Comparison of ENCODE assay signal across 14 mouse cellular contexts in the genomic region with DNA sequence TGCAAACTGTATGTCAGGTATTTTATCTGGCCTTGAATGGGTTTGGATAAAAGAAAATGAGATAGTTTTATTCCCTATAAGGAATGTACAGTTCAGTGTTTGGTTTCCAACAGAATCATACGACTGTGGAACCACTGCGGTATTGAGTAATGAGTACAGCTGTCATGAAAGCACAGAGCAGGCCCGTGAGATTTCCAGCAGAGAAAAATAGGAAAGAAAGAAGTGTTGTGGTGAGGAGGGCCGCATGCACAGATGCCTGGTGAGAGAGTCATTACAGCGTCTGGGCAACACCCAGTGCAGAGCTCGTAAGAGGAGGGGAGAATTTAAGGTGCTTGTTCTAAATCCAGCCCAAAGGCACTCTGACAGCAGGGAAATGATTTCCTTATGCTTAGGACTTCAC.
DNase-seq lines count a peak whose midpoint lies in the region; ATAC-seq and TF ChIP-seq lines count a peak whose summit lies in the region.
"Had no signal": no experiment of that assay in that cellular context is flagged by ENCODE, and none has a peak within 500 bp of the region (broad histone marks: within the 10 kb centered on the region; RNA-seq: fewer than 3 reads in every experiment).

No protein-coding gene starts in this region.

- 67% methylated on average over 6 of the region's 6 CpGs for WGBS in forebrain, embryonic 16.5 days
- 65% methylated on average over 6 of the region's 6 CpGs for WGBS in forebrain, embryonic 15.5 days
- 73% methylated on average over 6 of the region's 6 CpGs for WGBS in hindbrain, embryonic 13.5 days
- 74% methylated on average over 6 of the region's 6 CpGs for WGBS in hindbrain, embryonic 14.5 days
- 79% methylated on average over 6 of the region's 6 CpGs for WGBS in heart, embryonic 12.5 days

- no peak overlapping the region for H3ac ChIP-seq in C2C12 (ENCODE audit: control insufficient read depth, insufficient read length, low read depth)

- H3K4me1 ChIP-seq in forebrain, embryonic 16.5 days (replicated peaks; ENCODE audit: control insufficient read depth, insufficient read depth, low read length), result peaks cover 11% of the 10 kb centered on the region
- peaks cover 11% of the 10 kb centered on the region for H3K4me1 ChIP-seq in forebrain, embryonic 15.5 days
- H3K4me1 ChIP-seq in hindbrain, embryonic 13.5 days (replicated peaks), result 0 out of 2 replicates have a peak, but pooled peaks cover 3% of the 10 kb centered on the region
- H3K4me1 ChIP-seq in hindbrain, embryonic 14.5 days (replicated peaks; ENCODE audit: control insufficient read depth, insufficient read depth, low read length), result no peaks in the 10 kb centered on the region
- peaks cover 2% of the 10 kb centered on the region; the same call in 1 of the 2 replicates for H3K4me1 ChIP-seq in heart, embryonic 12.5 days (replicated peaks)
- H3K4me1 ChIP-seq: hindbrain, embryonic 12.5 days; intestine, embryonic 15.5 days had no signal

- ATAC-seq in forebrain, embryonic 16.5 days, result 0 out of 2 replicates have a peak, but pooled peaks have one; percentile 18
- no peak for ATAC-seq in forebrain, embryonic 15.5 days (replicated peaks)
- ATAC-seq in hindbrain, embryonic 13.5 days (ENCODE audit: low FRiP score), result no peak
- no peak for ATAC-seq in hindbrain, embryonic 14.5 days (ENCODE audit: low FRiP score)
- ATAC-seq in heart, embryonic 12.5 days (ENCODE audit: insufficient number of reproducible peaks, low FRiP score), result no peak

- no peak for TF ChIP-seq CTCF in C2C12 (IDR thresholded peaks at IDR 0.05; ENCODE audit: control insufficient read depth, insufficient read depth, insufficient read length)

- H3K79me3 ChIP-seq in C2C12 (ENCODE audit: low read depth), result no peaks in the 10 kb centered on the region

- H3K27ac ChIP-seq in forebrain, embryonic 16.5 days (ENCODE audit: low read length), result no peak overlapping the region
- H3K27ac ChIP-seq in forebrain, embryonic 15.5 days (replicated peaks), result no peak overlapping the region
- no peak overlapping the region for H3K27ac ChIP-seq in hindbrain, embryonic 13.5 days
- no peak overlapping the region for H3K27ac ChIP-seq in hindbrain, embryonic 14.5 days
- no peak overlapping the region for H3K27ac ChIP-seq in heart, embryonic 12.5 days (ENCODE audit: poor library complexity, severe bottlenecking)
- H3K27ac ChIP-seq: embryonic facial prominence, embryonic 13.5 days; forebrain, embryonic 10.5 days; hindbrain, embryonic 12.5 days; intestine, embryonic 15.5 days had no signal

- no peaks in the 10 kb centered on the region for H3K27me3 ChIP-seq in forebrain, embryonic 16.5 days (replicated peaks; ENCODE audit: control insufficient read depth, insufficient read depth, low read length)
- no peaks in the 10 kb centered on the region for H3K27me3 ChIP-seq in forebrain, embryonic 15.5 days
- no peaks in the 10 kb centered on the region for H3K27me3 ChIP-seq in hindbrain, embryonic 13.5 days
- no peaks in the 10 kb centered on the region for H3K27me3 ChIP-seq in hindbrain, embryonic 14.5 days (ENCODE audit: control insufficient read depth, insufficient read depth, low read length)
- no peaks in the 10 kb centered on the region for H3K27me3 ChIP-seq in C2C12 (ENCODE audit: control insufficient read depth, insufficient read depth, insufficient read length)
- no peaks in the 10 kb centered on the region for H3K27me3 ChIP-seq in heart, embryonic 12.5 days (replicated peaks)
- H3K27me3 ChIP-seq: CH12.LX; embryonic facial prominence, embryonic 13.5 days; heart, embryonic 13.5 days; hindbrain, embryonic 12.5 days; intestine, embryonic 15.5 days had no signal

- peaks cover 12% of the 10 kb centered on the region; the same call in 1 of the 2 replicates for H3K36me3 ChIP-seq in forebrain, embryonic 16.5 days (ENCODE audit: control insufficient read depth, insufficient read depth)
- H3K36me3 ChIP-seq in forebrain, embryonic 15.5 days, result peaks cover 14% of the 10 kb centered on the region
- H3K36me3 ChIP-seq in hindbrain, embryonic 13.5 days, result peaks cover 45% of the 10 kb centered on the region
- H3K36me3 ChIP-seq in hindbrain, embryonic 14.5 days (replicated peaks; ENCODE audit: control insufficient read depth, insufficient read depth), result peaks cover 54% of the 10 kb centered on the region
- peaks cover 9% of the 10 kb centered on the region for H3K36me3 ChIP-seq in C2C12 (ENCODE audit: control insufficient read depth, insufficient read depth)
- H3K36me3 ChIP-seq in heart, embryonic 12.5 days, result peaks cover 59% of the 10 kb centered on the region
- H3K36me3 ChIP-seq: intestine, embryonic 15.5 days had no signal

- no peak overlapping the region for H3K4me3 ChIP-seq in forebrain, embryonic 16.5 days (replicated peaks; ENCODE audit: low read length)
- no peak overlapping the region for H3K4me3 ChIP-seq in forebrain, embryonic 15.5 days
- H3K4me3 ChIP-seq in hindbrain, embryonic 13.5 days, result no peak overlapping the region
- no peak overlapping the region for H3K4me3 ChIP-seq in hindbrain, embryonic 14.5 days (replicated peaks; ENCODE audit: low read length)
- no peak overlapping the region for H3K4me3 ChIP-seq in C2C12 (ENCODE audit: insufficient read depth, poor library complexity, severe bottlenecking)
- H3K4me3 ChIP-seq in heart, embryonic 12.5 days, result no peak overlapping the region
- H3K4me3 ChIP-seq: embryonic facial prominence, embryonic 13.5 days; forebrain, embryonic 10.5 days; heart, embryonic 13.5 days; hindbrain, embryonic 12.5 days; intestine, embryonic 15.5 days had no signal

- DNase-seq in hindbrain, embryonic 14.5 days (ENCODE audit: low spot score), result no peak
- peak; percentile 20 for DNase-seq in brain, adult 2 months (ENCODE audit: low read depth, low spot score)
- DNase-seq in ovary, postnatal 10 days (ENCODE audit: low spot score), result no peak

- H3K4me2 ChIP-seq in forebrain, embryonic 16.5 days (ENCODE audit: low read length), result no peak overlapping the region
- H3K4me2 ChIP-seq in forebrain, embryonic 15.5 days (replicated peaks), result no peak overlapping the region
- no peak overlapping the region for H3K4me2 ChIP-seq in hindbrain, embryonic 13.5 days
- H3K4me2 ChIP-seq in hindbrain, embryonic 14.5 days (replicated peaks), result no peak overlapping the region
- no peak overlapping the region for H3K4me2 ChIP-seq in heart, embryonic 12.5 days
- H3K4me2 ChIP-seq: embryonic facial prominence, embryonic 13.5 days; heart, embryonic 13.5 days; hindbrain, embryonic 12.5 days; intestine, embryonic 15.5 days had no signal

- H3K9ac ChIP-seq in forebrain, embryonic 16.5 days (replicated peaks; ENCODE audit: low read depth, low read length), result no peak overlapping the region
- no peak overlapping the region for H3K9ac ChIP-seq in forebrain, embryonic 15.5 days (replicated peaks)
- 0 out of 2 replicates have a peak overlapping the region, but pooled peaks have one; percentile 35 for H3K9ac ChIP-seq in hindbrain, embryonic 13.5 days
- no peak overlapping the region for H3K9ac ChIP-seq in hindbrain, embryonic 14.5 days
- H3K9ac ChIP-seq in heart, embryonic 12.5 days, result no peak overlapping the region
- H3K9ac ChIP-seq: embryonic facial prominence, embryonic 13.5 days; heart, embryonic 13.5 days; hindbrain, embryonic 12.5 days; intestine, embryonic 15.5 days had no signal

- H3K9me3 ChIP-seq in forebrain, embryonic 16.5 days (ENCODE audit: control insufficient read depth, low read length), result no peaks in the 10 kb centered on the region
- H3K9me3 ChIP-seq in forebrain, embryonic 15.5 days, result no peaks in the 10 kb centered on the region
- H3K9me3 ChIP-seq in hindbrain, embryonic 13.5 days, result no peaks in the 10 kb centered on the region
- H3K9me3 ChIP-seq in hindbrain, embryonic 14.5 days (ENCODE audit: control insufficient read depth, low read length), result no peaks in the 10 kb centered on the region
- no peaks in the 10 kb centered on the region for H3K9me3 ChIP-seq in heart, embryonic 12.5 days (replicated peaks)
- H3K9me3 ChIP-seq: embryonic facial prominence, embryonic 13.5 days; forebrain, embryonic 10.5 days; heart, embryonic 13.5 days; hindbrain, embryonic 12.5 days; intestine, embryonic 15.5 days had no signal

- no peaks in the 10 kb centered on the region for H3K79me2 ChIP-seq in C2C12 (ENCODE audit: control insufficient read depth, insufficient read depth)

TF ChIP-seq in C2C12, 6 proteins besides CTCF, POLR2A, EP300 and RAD21:
- TF ChIP-seq MAX (IDR thresholded peaks at IDR 0.05) (no peak), MYOD1 (IDR thresholded peaks at IDR 0.05; ENCODE audit: control insufficient read depth, insufficient read length, low read depth) (peak; percentile 28)
TF ChIP-seq in C2C12: peak in this region for 1.
